Mouse (Mus musculus): ENCODE measurements at regions not wholly inside any gene's neighbourhood (a gene's known extent, or its start where the extent isn't known, plus 50 kb on each side); places are given as distances from the start of the nearest gene placed in this dataset.

DNA sequence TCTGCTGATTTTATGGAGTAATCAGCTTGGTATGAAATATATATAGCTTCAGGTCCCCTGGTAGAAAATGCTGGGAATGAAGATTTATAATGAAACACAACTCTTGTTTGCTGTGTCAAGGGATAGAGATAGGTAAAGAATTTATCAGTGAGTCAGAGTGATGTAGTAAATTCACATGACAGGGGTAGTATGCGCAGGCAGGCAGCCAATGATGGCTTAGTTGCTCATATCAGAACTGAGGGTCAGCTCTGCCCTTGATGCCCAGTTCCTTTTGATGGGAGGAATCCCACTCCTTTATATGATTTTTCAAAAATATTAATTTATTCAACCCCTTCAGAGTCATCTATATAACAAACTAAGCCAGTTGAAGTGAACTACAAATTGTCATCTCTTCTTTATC, 729.6 kb upstream of the Sel1l start:
- TF ChIP-seq CTCF (IDR thresholded peaks at IDR 0.05; ENCODE audit: borderline replicate concordance, insufficient read depth, low read length) (no peak), POLR2A (IDR thresholded peaks at IDR 0.05; ENCODE audit: low read depth, low read length) (no peak)

Data from embryonic fibroblast, embryonic 13.5 days (primary cell).